Mouse (Mus musculus) testis, adult 2 months (tissue): ENCODE measurements around the gene Ptpdc1. TPM values are rescaled to one million over a fixed set of nuclear protein-coding genes. Genes with fewer than 3 reads are reported as not detected.
A peak's percentile ranks its signal among the peaks of the same experiment; 100 is the strongest.

Experiments used
- H3K27ac ChIP-seq: fragments of 200-500 bp; 2 replicates; pipeline ENCODE4 v1.5.1; 2012; ENCODE audit warnings: low read depth, low read length; ENCODE audit not compliant: control insufficient read depth, insufficient read depth
- H3K27me3 ChIP-seq: fragments of 200-500 bp; 2 replicates; pipeline ENCODE4 v1.6.1; 2012; ENCODE audit warnings: mild to moderate bottlenecking, low read length, moderate library complexity; ENCODE audit not compliant: control insufficient read depth, insufficient read depth
- H3K36me3 ChIP-seq: fragments of 200-500 bp; 2 replicates; pipeline ENCODE4 v1.6.1; 2012; ENCODE audit warnings: mild to moderate bottlenecking, low read length; ENCODE audit not compliant: control insufficient read depth, insufficient read depth
- H3K4me1 ChIP-seq: fragments of 200-500 bp; 2 replicates; pipeline ENCODE4 v1.6.1; 2012; ENCODE audit warnings: low read length; ENCODE audit not compliant: control insufficient read depth, insufficient read depth
- H3K4me3 ChIP-seq: fragments of 200-500 bp; 2 replicates; pipeline ENCODE4 v1.5.1; 2012; ENCODE audit warnings: low read depth, mild to moderate bottlenecking, low read length, moderate library complexity, mixed read lengths; ENCODE audit not compliant: control insufficient read depth
- CTCF ChIP-seq: fragments of 200-500 bp; IDR thresholded peaks from 2 replicates; pipeline ENCODE4 v1.5.1; 2012; ENCODE audit warnings: low read depth, mild to moderate bottlenecking, inconsistent platforms, low read length, moderate library complexity; ENCODE audit not compliant: control insufficient read depth, insufficient read depth, insufficient replicate concordance
- POLR2A ChIP-seq: fragments of 200-500 bp; IDR thresholded peaks from 2 replicates; pipeline ENCODE4 v1.6.1; 2012; ENCODE audit warnings: low read depth, mild to moderate bottlenecking, inconsistent platforms, low read length, moderate library complexity; ENCODE audit not compliant: control insufficient read depth
- polyA plus RNA-seq: library from polyadenylated mRNA; depleted of rRNA; stranded (reverse); fragments of >200 nt; gene quantifications from 2 replicates; pipeline ENCODE4 v1.2.3, GENCODE M21; 2012

The Ptpdc1 gene
- polyA plus RNA-seq, 1 experiment: 38.7 TPM

GRCm38 (mm10) chr13:48571298-48571697 is 54.2 kb downstream of the Ptpdc1 start:
- no peak overlapping the region for H3K27ac ChIP-seq
- no peaks in the 10 kb centered on the region for H3K27me3 ChIP-seq
- no peaks in the 10 kb centered on the region for H3K36me3 ChIP-seq
- TF ChIP-seq CTCF: no peak
- no peak for TF ChIP-seq POLR2A
- peaks cover 3% of the 10 kb centered on the region; the same call in 1 of the 2 replicates for H3K4me1 ChIP-seq
- no peak overlapping the region for H3K4me3 ChIP-seq

DNA sequence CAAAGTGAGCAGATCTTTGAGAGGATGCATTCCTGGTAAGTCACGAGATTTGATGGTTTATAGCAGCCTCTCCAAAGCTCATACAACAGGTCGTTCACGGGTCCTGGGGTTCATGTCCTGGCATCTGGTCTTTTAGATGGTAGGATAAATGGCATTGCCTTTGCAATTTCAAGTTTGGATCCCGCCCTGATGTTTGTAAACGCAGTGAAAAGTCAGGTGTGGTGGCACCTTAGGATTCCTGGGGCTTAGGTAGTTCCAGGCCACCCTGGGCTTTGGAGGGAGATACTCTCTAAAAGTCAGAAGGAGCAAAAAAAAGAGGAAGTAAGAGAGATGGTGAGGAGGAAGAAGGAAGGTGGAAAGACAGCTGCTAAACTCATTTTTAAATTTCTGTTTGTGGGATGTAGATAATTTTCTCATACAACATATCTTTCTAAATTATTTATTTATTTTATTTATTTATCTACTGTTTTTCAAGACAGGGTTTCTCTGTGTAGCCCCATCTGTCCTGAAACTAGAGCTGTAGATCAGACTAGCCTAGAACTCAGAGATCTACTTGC is 55.8 kb downstream of the Ptpdc1 start:
- TF ChIP-seq POLR2A (no peak), CTCF (no peak)
- Histone ChIP-seq H3K4me3 (no peak overlapping the region), H3K27ac (no peak overlapping the region), H3K27me3 (no peaks in the 10 kb centered on the region), H3K36me3 (no peaks in the 10 kb centered on the region), H3K4me1 (peaks cover 8% of the 10 kb centered on the region; the same call in 1 of the 2 replicates)

DNA sequence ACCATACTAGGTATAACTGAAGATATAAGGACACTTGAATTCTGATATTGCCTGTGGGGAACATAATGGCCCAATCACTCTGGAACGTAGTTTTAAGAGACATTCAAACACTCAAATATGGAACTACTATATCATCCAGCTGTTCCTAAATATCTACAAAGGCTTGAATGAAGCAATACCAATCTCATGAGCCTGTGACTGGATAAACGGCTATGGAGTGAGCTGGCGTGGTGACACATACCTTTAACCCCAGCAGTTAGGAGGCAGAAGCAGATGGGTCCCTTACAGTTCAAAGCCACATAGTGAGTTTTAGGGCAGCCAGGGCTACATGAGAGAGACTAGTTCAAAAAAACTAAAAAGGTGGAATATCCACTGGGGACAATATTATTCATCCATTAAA is 57.8 kb downstream of the Ptpdc1 start:
- no peak for TF ChIP-seq CTCF
- TF ChIP-seq POLR2A: no peak
- H3K27ac ChIP-seq: no peak overlapping the region
- H3K36me3 ChIP-seq: no peaks in the 10 kb centered on the region

GRCm38 (mm10) chr13:48566116-48566935 is 59.1 kb downstream of the Ptpdc1 start:
- Histone ChIP-seq H3K4me1 (peaks cover 5% of the 10 kb centered on the region; the same call in 1 of the 2 replicates), H3K4me3 (no peak overlapping the region), H3K36me3 (no peaks in the 10 kb centered on the region), H3K27ac (peak overlapping the region; percentile 82), H3K27me3 (no peaks in the 10 kb centered on the region)
- TF ChIP-seq POLR2A (no peak), CTCF (no peak)

More for the DNA sequence above, 57.8 kb downstream of the Ptpdc1 start:
- Histone ChIP-seq H3K4me3 (no peak overlapping the region), H3K4me1 (peaks cover 5% of the 10 kb centered on the region; the same call in 1 of the 2 replicates), H3K27me3 (no peaks in the 10 kb centered on the region)

DNA sequence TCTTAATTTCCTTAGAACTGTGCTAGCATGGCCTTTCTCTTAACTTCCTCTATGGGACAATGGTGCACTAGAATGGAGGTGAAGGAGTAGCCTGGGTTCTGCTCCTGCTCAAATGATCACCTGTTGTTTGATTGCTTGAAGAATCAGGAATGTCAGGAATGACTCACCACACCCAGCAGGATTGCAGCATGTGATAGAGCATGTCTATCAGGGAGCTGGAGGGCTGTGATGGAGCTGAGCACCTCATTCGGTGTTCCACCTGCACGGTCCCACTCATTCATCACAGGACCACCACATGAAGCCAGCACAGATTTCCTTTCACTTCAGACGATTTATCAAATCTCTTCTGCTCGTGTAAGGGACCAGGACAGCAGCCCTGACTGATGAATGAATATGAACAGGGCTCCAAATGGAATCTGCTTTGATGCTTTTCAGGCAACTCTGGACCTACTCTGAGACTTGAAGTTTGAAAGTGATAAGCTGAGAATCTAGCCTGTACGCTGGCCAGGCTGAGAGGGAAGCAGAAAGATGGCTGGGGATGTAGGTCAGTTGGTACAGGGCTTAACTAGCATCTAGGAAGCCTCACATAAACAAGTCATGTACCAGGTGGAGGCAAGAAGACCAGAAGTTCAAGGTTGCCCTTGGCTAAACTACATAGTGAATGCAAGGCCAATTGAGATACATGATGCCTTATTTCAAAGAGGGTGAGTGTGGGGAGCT is 60.4 kb downstream of the Ptpdc1 start:
- H3K36me3 ChIP-seq: no peaks in the 10 kb centered on the region
- H3K27ac ChIP-seq: no peak overlapping the region
- H3K4me1 ChIP-seq: peaks cover 5% of the 10 kb centered on the region; the same call in 1 of the 2 replicates
- TF ChIP-seq CTCF: no peak
- no peak for TF ChIP-seq POLR2A
- no peak overlapping the region for H3K4me3 ChIP-seq
- H3K27me3 ChIP-seq: no peaks in the 10 kb centered on the region

DNA sequence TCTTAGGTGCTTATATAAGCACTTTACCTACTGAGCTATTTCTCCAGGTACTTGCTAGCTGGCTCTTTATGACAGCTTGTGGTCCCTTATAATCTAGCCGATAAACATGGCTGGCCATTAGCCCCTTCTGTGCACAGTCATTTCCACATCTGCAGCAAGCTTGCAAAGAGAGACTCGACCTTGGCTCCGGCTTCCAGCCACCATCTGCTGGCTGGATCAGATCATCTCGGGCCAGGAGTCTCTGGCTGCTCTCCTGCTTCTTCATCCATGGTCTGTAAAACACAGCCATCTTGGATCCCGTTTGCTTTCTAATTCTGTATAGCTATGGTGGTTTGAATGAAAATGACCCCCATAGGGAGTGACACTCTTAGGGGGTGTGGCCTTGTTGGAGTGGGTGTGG is 63.1 kb downstream of the Ptpdc1 start:
- Histone ChIP-seq H3K27ac (no peak overlapping the region), H3K27me3 (no peaks in the 10 kb centered on the region), H3K4me3 (no peak overlapping the region), H3K36me3 (no peaks in the 10 kb centered on the region), H3K4me1 (peaks cover 5% of the 10 kb centered on the region; the same call in 1 of the 2 replicates)
- no peak for TF ChIP-seq POLR2A
- TF ChIP-seq CTCF: no peak

DNA sequence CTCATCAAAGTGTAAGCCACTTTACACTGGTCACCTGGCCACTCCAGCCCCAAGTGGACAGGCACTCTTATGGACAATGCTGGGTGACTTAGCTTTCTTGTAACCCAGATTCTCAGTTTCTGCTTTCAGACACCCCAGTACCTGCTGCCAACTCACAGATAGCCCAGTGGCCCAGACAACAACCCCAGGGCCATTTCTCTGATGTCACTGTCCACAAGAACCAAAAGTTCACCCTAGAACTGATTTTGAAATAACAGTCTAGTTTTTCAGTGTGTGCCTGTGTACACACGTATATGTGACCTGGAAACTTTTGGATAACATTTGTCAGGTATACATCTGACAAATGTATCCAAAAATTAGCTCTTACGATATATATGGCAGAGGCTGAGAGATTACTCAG is 64.0 kb downstream of the Ptpdc1 start:
- Histone ChIP-seq H3K4me3 (no peak overlapping the region), H3K27me3 (no peaks in the 10 kb centered on the region), H3K4me1 (peaks cover 5% of the 10 kb centered on the region; the same call in 1 of the 2 replicates), H3K36me3 (no peaks in the 10 kb centered on the region), H3K27ac (no peak overlapping the region)
- TF ChIP-seq CTCF (no peak), POLR2A (no peak)
